Mouse (Mus musculus) forebrain, embryonic 12.5 days (tissue): ENCODE results near the gene Gng8. TPM values are rescaled to one million over a fixed set of nuclear protein-coding genes. Genes with fewer than 3 reads are reported as not detected.

Experiments used
- ATAC-seq: fragments of 200-750 bp; cut with Nextera tagmentation; 2 replicates; pipeline ENCODE4 v1.8.0; 2017; ENCODE audit warnings: moderate TSS enrichment; ENCODE audit not compliant: low FRiP score
- H3K27ac ChIP-seq: fragments of 300-500 bp; sonication (generic); 2 replicates; pipeline ENCODE4 v1.5.1; 2016; ENCODE audit warnings: mild to moderate bottlenecking
- H3K27me3 ChIP-seq: fragments of 300-500 bp; sonication (generic); 2 replicates; pipeline ENCODE4 v1.6.1; 2016; ENCODE audit warnings: mild to moderate bottlenecking
- H3K36me3 ChIP-seq: fragments of 300-500 bp; sonication (generic); replicated peaks from 2 replicates; pipeline ENCODE4 v1.6.1; 2016; ENCODE audit warnings: mild to moderate bottlenecking
- H3K4me1 ChIP-seq: fragments of 300-500 bp; sonication (generic); 2 replicates; pipeline ENCODE4 v1.6.1; 2016
- H3K4me2 ChIP-seq: fragments of 300-500 bp; sonication (generic); 2 replicates; pipeline ENCODE4 v1.6.1; 2016; ENCODE audit warnings: mild to moderate bottlenecking, moderate library complexity
- H3K4me3 ChIP-seq: fragments of 300-500 bp; sonication (generic); replicated peaks from 2 replicates; pipeline ENCODE4 v1.5.1; 2016; ENCODE audit warnings: mild to moderate bottlenecking
- H3K9ac ChIP-seq: fragments of 300-500 bp; sonication (generic); 2 replicates; pipeline ENCODE4 v1.6.1; 2016; ENCODE audit warnings: mild to moderate bottlenecking
- H3K9me3 ChIP-seq: fragments of 300-500 bp; sonication (generic); 2 replicates; pipeline ENCODE4 v1.6.1; 2016
- WGBS: fragments of 180-500 bp; shearing (Covaris S2); methylation state at CpG from one replicate; pipeline ENCODE4 v1.1.7; 2016; 5-methylcytosine and 5-hydroxymethylcytosine counted together
- polyA plus RNA-seq: library from polyadenylated mRNA; unstranded; fragments of >200 nt; fragmentation: Nextera tagmentation; extraction: Ambion mirVana; gene quantifications from 2 replicates; pipeline ENCODE4 v1.2.1, GENCODE M21; 2016

The Gng8 gene
- polyA plus RNA-seq, 1 experiment from 2014 or later: 14.7 TPM

- Histone ChIP-seq H3K36me3 (peaks cover 48% of the 10 kb centered on the region), H3K4me2 (peak overlapping the region; percentile 21), H3K27ac (peak overlapping the region; percentile 21), H3K9me3 (no peaks in the 10 kb centered on the region), H3K27me3 (no peaks in the 10 kb centered on the region), H3K4me1 (peaks cover 43% of the 10 kb centered on the region), H3K9ac (peak overlapping the region; percentile 33; the same call in 1 of the 2 replicates), H3K4me3 (no peak overlapping the region; the same call in 1 of the 2 replicates)
- WGBS: 83% methylated on average over 7 of the region's 7 CpGs
- ATAC-seq: no peak
Observed at GRCm38 (mm10) chr7:16920150-16920579, 28.6 kb downstream of the Gng8 start.

GRCm38 (mm10) chr7:16920818-16921791 is 29.5 kb downstream of the Gng8 start:
- Histone ChIP-seq H3K4me3 (peak overlapping the region; percentile 92), H3K27me3 (no peaks in the 10 kb centered on the region), H3K36me3 (peaks cover 40% of the 10 kb centered on the region), H3K9me3 (no peaks in the 10 kb centered on the region), H3K4me2 (peak overlapping the region; percentile 85), H3K9ac (peak overlapping the region; percentile 94), H3K27ac (peak overlapping the region; percentile 98), H3K4me1 (peaks cover 43% of the 10 kb centered on the region)
- 54% methylated on average over 21 of the region's 21 CpGs for WGBS
- no peak for ATAC-seq

- H3K4me2 ChIP-seq: peak overlapping the region; percentile 85
- peak overlapping the region; percentile 92 for H3K4me3 ChIP-seq
- H3K36me3 ChIP-seq: peaks cover 32% of the 10 kb centered on the region
- peak overlapping the region; percentile 94 for H3K9ac ChIP-seq
- 40% methylated on average over 6 of the region's 6 CpGs for WGBS
- peak overlapping the region; percentile 98 for H3K27ac ChIP-seq
- H3K4me1 ChIP-seq: peaks cover 43% of the 10 kb centered on the region
- H3K27me3 ChIP-seq: no peaks in the 10 kb centered on the region
- H3K9me3 ChIP-seq: no peaks in the 10 kb centered on the region
- ATAC-seq: no peak
Observed at GRCm38 (mm10) chr7:16921881-16922335, 30.3 kb downstream of the Gng8 start.

GRCm38 (mm10) chr7:16922360-16922973 is 30.9 kb downstream of the Gng8 start:
- WGBS: 43% methylated on average over 10 of the region's 10 CpGs
- peak overlapping the region; percentile 94 for H3K9ac ChIP-seq
- H3K27ac ChIP-seq: peak overlapping the region; percentile 98
- peaks cover 26% of the 10 kb centered on the region for H3K36me3 ChIP-seq
- no peaks in the 10 kb centered on the region for H3K27me3 ChIP-seq
- no peak for ATAC-seq
- no peaks in the 10 kb centered on the region for H3K9me3 ChIP-seq
- H3K4me2 ChIP-seq: peak overlapping the region; percentile 85
- peaks cover 43% of the 10 kb centered on the region for H3K4me1 ChIP-seq
- peak overlapping the region; percentile 92 for H3K4me3 ChIP-seq

- no peaks in the 10 kb centered on the region for H3K9me3 ChIP-seq
- H3K4me2 ChIP-seq: peak overlapping the region; percentile 85
- 0% methylated on average over 38 of the region's 57 CpGs for WGBS
- peak overlapping the region; percentile 94 for H3K9ac ChIP-seq
- no peaks in the 10 kb centered on the region for H3K27me3 ChIP-seq
- H3K27ac ChIP-seq: peak overlapping the region; percentile 98
- peaks cover 43% of the 10 kb centered on the region for H3K4me1 ChIP-seq
- ATAC-seq: 0 out of 2 replicates have a peak, but pooled peaks have one; percentile 0
- peaks cover 16% of the 10 kb centered on the region for H3K36me3 ChIP-seq
- peak overlapping the region; percentile 92 for H3K4me3 ChIP-seq
Observed at GRCm38 (mm10) chr7:16923283-16924036, 31.9 kb downstream of the Gng8 start.

- no peaks in the 10 kb centered on the region for H3K9me3 ChIP-seq
- peaks cover 9% of the 10 kb centered on the region for H3K36me3 ChIP-seq
- H3K9ac ChIP-seq: peak within 1 kb of the TSS; percentile 94
- H3K4me3 ChIP-seq: peak within 1 kb of the TSS; percentile 92
- peaks cover 39% of the 10 kb centered on the region for H3K4me1 ChIP-seq
- peak within 1 kb of the TSS; percentile 85 for H3K4me2 ChIP-seq
- no peaks in the 10 kb centered on the region for H3K27me3 ChIP-seq
- ATAC-seq: peak; percentile 93
- WGBS: 2% methylated on average over 63 of the region's 64 CpGs
- peak within 1 kb of the TSS; percentile 98 for H3K27ac ChIP-seq
Observed at GRCm38 (mm10) chr7:16924037-16924834, 32.6 kb downstream of the Gng8 start, which contains the start of gene Calm3. Gene Calm3, minus strand, starts transcription at chr7:16924114.

- Histone ChIP-seq H3K36me3 (no peaks in the 10 kb centered on the region), H3K9ac (no peak overlapping the region), H3K4me2 (no peak overlapping the region), H3K27me3 (no peaks in the 10 kb centered on the region), H3K9me3 (no peaks in the 10 kb centered on the region), H3K27ac (no peak overlapping the region), H3K4me3 (no peak overlapping the region), H3K4me1 (peaks cover 12% of the 10 kb centered on the region)
- 45% methylated on average over 2 of the region's 2 CpGs for WGBS
- ATAC-seq: no peak
Observed at GRCm38 (mm10) chr7:16928341-16928740, 36.8 kb downstream of the Gng8 start.

- Histone ChIP-seq H3K27me3 (no peaks in the 10 kb centered on the region), H3K36me3 (no peaks in the 10 kb centered on the region), H3K9ac (no peak overlapping the region), H3K9me3 (no peaks in the 10 kb centered on the region), H3K4me2 (no peak overlapping the region), H3K4me3 (no peak overlapping the region), H3K27ac (no peak overlapping the region), H3K4me1 (peaks cover 19% of the 10 kb centered on the region)
- WGBS: 3% methylated on average over 1 of the region's 1 CpGs
- peak; percentile 30; the same call in 1 of the 2 replicates for ATAC-seq
Observed at GRCm38 (mm10) chr7:16930850-16931249, 39.3 kb downstream of the Gng8 start.

- Histone ChIP-seq H3K27me3 (no peaks in the 10 kb centered on the region), H3K4me2 (no peak overlapping the region), H3K27ac (peak overlapping the region; percentile 46; the same call in 1 of the 2 replicates), H3K9me3 (no peaks in the 10 kb centered on the region), H3K9ac (no peak overlapping the region), H3K36me3 (no peaks in the 10 kb centered on the region), H3K4me3 (no peak overlapping the region), H3K4me1 (peaks cover 19% of the 10 kb centered on the region)
- 17% methylated on average over 14 of the region's 14 CpGs for WGBS
- peak; percentile 64 for ATAC-seq
Observed at GRCm38 (mm10) chr7:16931968-16932627, 40.5 kb downstream of the Gng8 start.

- Histone ChIP-seq H3K9ac (0 out of 2 replicates have a peak overlapping the region, but pooled peaks have one; percentile 4), H3K4me1 (peaks cover 22% of the 10 kb centered on the region), H3K27ac (peak overlapping the region; percentile 46), H3K4me2 (no peak overlapping the region), H3K4me3 (no peak overlapping the region), H3K36me3 (no peaks in the 10 kb centered on the region), H3K27me3 (no peaks in the 10 kb centered on the region), H3K9me3 (no peaks in the 10 kb centered on the region)
- WGBS: 43% methylated on average over 14 of the region's 14 CpGs
- ATAC-seq: peak; percentile 55
Observed at GRCm38 (mm10) chr7:16932704-16933577, 41.4 kb downstream of the Gng8 start.
